ENCODE assay signal across 28 mouse cellular contexts in genomic region chr7:130980130-130980529, GRCm38 (mm10). TPM values are rescaled to one million over a fixed set of nuclear protein-coding genes. Genes with fewer than 3 reads are reported as not detected.
A peak's percentile ranks its signal among the peaks of the same experiment; 100 is the strongest.
DNase-seq lines count a peak whose midpoint lies in the region; TF ChIP-seq lines count a peak whose summit lies in the region.
"Had no signal": no experiment of that assay in that cellular context is flagged by ENCODE, and none has a peak within 500 bp of the region (broad histone marks: within the 10 kb centered on the region; RNA-seq: fewer than 3 reads in every experiment).

No protein-coding gene starts in this region.

- no peak overlapping the region for H3K27ac ChIP-seq in thymus, adult 2 months (ENCODE audit: control insufficient read depth, insufficient read depth, low read length)
- H3K27ac ChIP-seq: forebrain, embryonic 15.5 days; hindbrain, embryonic 13.5 days; kidney, embryonic 15.5 days; liver, embryonic 15.5 days; lung, embryonic 15.5 days; midbrain, embryonic 13.5 days; neural tube, embryonic 13.5 days had no signal

- H3K4me3 ChIP-seq in thymus, adult 2 months (ENCODE audit: control insufficient read depth, insufficient read depth, low read length) = no peak overlapping the region
- H3K4me3 ChIP-seq: forebrain, embryonic 15.5 days; hindbrain, embryonic 13.5 days; kidney, embryonic 15.5 days; liver, embryonic 15.5 days; lung, embryonic 15.5 days; megakaryocyte, embryonic 14.5 days; midbrain, embryonic 13.5 days; neural tube, embryonic 13.5 days had no signal

- TF ChIP-seq POLR2A in thymus, adult 2 months (IDR thresholded peaks at IDR 0.05; ENCODE audit: control insufficient read depth, extremely low read depth, insufficient read depth, low read length, poor library complexity) = no peak

- TF ChIP-seq CTCF in thymus, adult 2 months (IDR thresholded peaks at IDR 0.05; ENCODE audit: borderline replicate concordance, control insufficient read depth, extremely low read depth, insufficient read depth, low read length, poor library complexity) = no peak

- H3K4me1 ChIP-seq in thymus, adult 2 months (replicated peaks; ENCODE audit: control insufficient read depth, insufficient read depth, low read length) = no peaks in the 10 kb centered on the region
- H3K4me1 ChIP-seq: liver, embryonic 15.5 days; megakaryocyte, embryonic 14.5 days had no signal

- H3K36me3 ChIP-seq in thymus, adult 2 months (ENCODE audit: control insufficient read depth, insufficient read depth, low read length) = no peaks in the 10 kb centered on the region
- H3K36me3 ChIP-seq: forebrain, embryonic 15.5 days; G1E; hindbrain, embryonic 13.5 days; kidney, embryonic 15.5 days; liver, embryonic 15.5 days; lung, embryonic 15.5 days; midbrain, embryonic 13.5 days; neural tube, embryonic 13.5 days had no signal

- DNase-seq in adrenal gland, adult (ENCODE audit: inconsistent age in 2 of 2, low spot score in 1 of 2) = peak; percentile 85 to 89
- DNase-seq in adrenal gland, postnatal 4 days (ENCODE audit: low spot score in 2 of 2) = no peak
- DNase-seq in urinary bladder, postnatal 36 days (ENCODE audit: low spot score in 2 of 2) = peak; percentile 32 to 52
- no peak for DNase-seq in urinary bladder, postnatal 10 days (ENCODE audit: low spot score)
- DNase-seq in adrenal gland, postnatal 36 days = peak; percentile 81 to 83
- DNase-seq in thymus, adult 2 months = no peak
- no peak for DNase-seq in cerebellum, postnatal 4 days (ENCODE audit: low spot score in 2 of 2)
- DNase-seq: cerebellum, adult 8-10 months; cerebellum, postnatal 36 days; heart, postnatal 36 days; kidney, adult 11 months; kidney, postnatal 36 days; lung, postnatal 36 days; retina, postnatal 1 day; right cerebral cortex, postnatal 25 days; thymus, postnatal 36 days had no signal

- H3K27me3 ChIP-seq in thymus, adult 2 months (ENCODE audit: control insufficient read depth, insufficient read depth, low read length) = no peaks in the 10 kb centered on the region
- H3K27me3 ChIP-seq: forebrain, embryonic 15.5 days; hindbrain, embryonic 13.5 days; kidney, embryonic 15.5 days; liver, embryonic 15.5 days; lung, embryonic 15.5 days; midbrain, embryonic 13.5 days; neural tube, embryonic 13.5 days had no signal

- 87% methylated on average over 5 of the region's 5 CpGs for WGBS in thymus, adult 2 months

RNA-seq across cellular contexts. Expression of gene Htra1, which starts 44.2 kb away (rescaled TPM):
- total RNA-seq in adrenal gland, postnatal 4 days (2021) = 10 to 100 TPM; 52.9 to 66.2 TPM
- total RNA-seq in adrenal gland, postnatal 36 days (2021) = 10 to 100 TPM; 38.5 to 94.6 TPM
- polyA plus RNA-seq in thymus, adult 2 months (2012; rRNA removed) = 35.8 TPM in 2 replicates
- total RNA-seq: G1E had no signal
- polyA plus RNA-seq: G1E had no signal

RNA-seq across cellular contexts. Expression of gene Dmbt1, which starts 51.7 kb away (rescaled TPM):
- 100 to 1,000 TPM in 1 of 2 experiments, under 1 TPM in 1; 0.06 to 107 TPM for total RNA-seq in adrenal gland, postnatal 4 days (2021)
- not detected for total RNA-seq in adrenal gland, postnatal 36 days (2021)
- polyA plus RNA-seq in thymus, adult 2 months (2012; rRNA removed) = 0.64 and 0.94 TPM in 2 replicates
- total RNA-seq: gastrocnemius, postnatal 36 days; heart, postnatal 36 days; left cerebral cortex, postnatal 36 days had no signal
- polyA plus RNA-seq: forebrain, embryonic 15.5 days; G1E; heart, embryonic 14.5 days; hindbrain, embryonic 13.5 days; lung, embryonic 15.5 days; midbrain, embryonic 13.5 days; neural tube, embryonic 13.5 days had no signal

Comparison
In these comparisons a context has a peak if more than half of its experiments do, and no peak if none do; other contexts are left out.
1. DNase-seq: peak in adrenal gland, adult (2 of 2), urinary bladder, postnatal 36 days (2 of 2) and adrenal gland, postnatal 36 days (2 of 2); none in adrenal gland, postnatal 4 days (0 of 2), urinary bladder, postnatal 10 days (single experiment), thymus, adult 2 months (single experiment) and cerebellum, postnatal 4 days (0 of 2).